Mouse (Mus musculus) cerebellum, adult 2 months (tissue): ENCODE data around the gene Smim26.

Experiments
- CTCF ChIP-seq: fragments of 200-500 bp; IDR thresholded peaks from 2 replicates; pipeline ENCODE4 v1.5.1; 2011; ENCODE audit warnings: low read depth, mild to moderate bottlenecking, control low read depth, low read length, moderate library complexity, borderline replicate concordance; ENCODE audit not compliant: insufficient read depth
- POLR2A ChIP-seq: fragments of 200-500 bp; IDR thresholded peaks from 2 replicates; pipeline ENCODE4 v1.6.1; 2011; ENCODE audit warnings: low read length, control low read depth, borderline replicate concordance; ENCODE audit not compliant: insufficient read depth

GRCm38 (mm10) chr2:144593951-144594651 is at the start of gene Smim26:
- TF ChIP-seq CTCF (no peak), POLR2A (peak; percentile 66; the same call in 1 of the 2 replicates)
